Mouse (Mus musculus) kidney, postnatal 25 days (tissue): Measurements from ENCODE around the gene Echdc2.

Source experiments
- DNase-seq, 2 experiments: peaks; one replicate each; pipeline ENCODE4 v3.0.0; 2021; ENCODE audit warnings: mixed read lengths in 2 of 2

Gene Echdc2

DNA sequence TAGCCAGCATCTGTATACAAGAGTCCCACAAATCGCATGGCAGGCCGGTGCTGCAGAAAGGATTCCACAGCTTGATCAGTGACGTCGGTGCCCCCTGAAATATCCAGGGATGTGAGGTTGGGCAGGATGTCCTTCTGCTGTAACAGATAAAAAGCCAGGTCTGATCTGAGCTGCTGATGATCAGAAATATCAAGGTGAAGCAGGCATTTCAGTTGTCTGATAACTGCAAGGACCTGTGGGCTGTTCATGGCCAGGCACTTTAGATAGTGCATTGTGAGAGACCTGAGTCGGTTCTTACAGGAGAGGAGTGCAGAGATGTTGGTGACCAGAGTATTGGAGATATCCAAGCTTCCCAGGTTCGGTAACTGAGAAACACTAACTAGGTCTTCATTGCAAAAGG lies 39.4 kb downstream of the Echdc2 start:
- DNase-seq = no peak

DNA sequence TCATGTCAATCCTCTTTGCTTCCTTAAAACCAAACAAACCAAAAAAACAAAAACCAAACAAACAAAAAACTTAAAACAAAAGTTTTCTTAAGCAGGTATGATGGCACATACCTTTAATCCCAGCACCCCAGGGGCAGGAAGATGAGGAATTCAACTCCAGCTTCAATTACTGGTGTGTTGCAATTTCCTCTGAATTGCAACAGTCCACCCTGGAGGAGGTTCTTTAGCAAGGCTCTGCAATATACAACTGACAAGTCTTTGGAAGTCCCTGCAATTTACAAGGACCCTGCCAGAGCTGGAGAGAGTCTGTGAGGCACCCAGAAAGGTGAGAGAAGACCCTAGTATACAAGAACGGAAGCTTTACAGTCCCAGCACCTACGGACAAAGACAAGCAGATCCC lies 47.8 kb downstream of the Echdc2 start:
- no peak for DNase-seq

DNA sequence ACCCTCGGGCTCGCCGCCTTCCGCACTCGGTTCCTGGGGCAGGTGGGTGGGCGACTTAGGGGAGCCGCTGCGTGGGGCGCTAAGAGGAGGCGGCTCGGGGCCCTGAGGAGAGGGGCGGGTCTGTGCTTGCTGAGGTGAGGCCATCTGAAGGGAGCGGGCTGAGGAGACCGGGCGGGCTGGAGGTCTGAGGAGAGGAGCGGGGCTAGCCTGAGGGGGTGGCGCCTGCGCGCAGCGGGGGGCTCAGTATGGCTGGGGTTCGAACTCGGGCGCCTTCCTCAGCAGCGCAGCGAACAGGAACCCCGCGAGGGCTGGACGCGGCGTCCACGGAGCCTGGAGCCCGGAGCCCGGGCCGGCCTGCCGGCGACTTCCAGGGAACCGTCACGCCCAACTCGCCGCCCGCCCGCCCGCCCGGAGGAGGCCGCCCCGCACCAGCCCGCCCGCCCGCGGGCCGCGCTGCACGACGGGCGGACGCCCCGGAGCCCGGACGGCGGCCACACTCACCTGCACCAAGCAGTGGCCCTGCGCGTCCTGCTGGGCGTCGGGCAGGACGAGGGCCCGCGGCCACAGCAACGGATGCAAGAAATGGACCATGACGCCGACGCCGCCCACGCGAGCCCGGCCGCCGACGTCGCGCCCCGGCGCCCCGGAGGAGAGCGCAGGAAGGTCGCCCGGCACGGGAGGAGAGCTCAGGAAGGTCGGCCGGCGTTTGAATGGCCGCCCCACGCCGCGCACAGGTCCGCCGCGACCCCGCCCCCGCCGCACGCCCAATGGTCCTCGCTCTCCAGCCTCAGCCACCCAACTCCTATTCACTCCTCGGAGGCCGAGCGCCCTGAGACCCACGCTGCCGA lies 52.3 kb downstream of the Echdc2 start, which contains the start of gene Zyg11a:
Zyg11a (minus strand) TSS at position 717 of the 848 bp plus-strand sequence.
- DNase-seq = peak; percentile 21 to 59

DNA sequence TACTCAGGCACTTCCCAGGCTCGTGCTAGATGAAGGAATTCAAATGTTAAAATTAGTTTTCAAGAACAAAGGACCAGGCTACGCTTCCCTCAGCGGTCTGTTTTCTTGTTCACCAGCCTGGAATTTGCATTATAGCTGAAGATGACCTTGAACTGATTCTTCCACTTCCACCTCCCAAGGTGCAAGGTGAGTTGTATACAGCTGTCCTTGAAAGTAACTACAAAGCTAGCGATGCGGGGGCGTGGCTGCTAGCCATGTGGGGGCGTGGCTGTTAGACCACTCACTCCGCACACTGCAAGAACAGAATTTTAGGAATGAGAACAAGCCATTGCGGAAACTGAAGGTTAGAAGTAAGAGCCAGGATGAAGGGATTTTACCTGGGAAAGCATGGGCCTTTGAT lies 53.8 kb downstream of the Echdc2 start:
- no peak for DNase-seq

DNA sequence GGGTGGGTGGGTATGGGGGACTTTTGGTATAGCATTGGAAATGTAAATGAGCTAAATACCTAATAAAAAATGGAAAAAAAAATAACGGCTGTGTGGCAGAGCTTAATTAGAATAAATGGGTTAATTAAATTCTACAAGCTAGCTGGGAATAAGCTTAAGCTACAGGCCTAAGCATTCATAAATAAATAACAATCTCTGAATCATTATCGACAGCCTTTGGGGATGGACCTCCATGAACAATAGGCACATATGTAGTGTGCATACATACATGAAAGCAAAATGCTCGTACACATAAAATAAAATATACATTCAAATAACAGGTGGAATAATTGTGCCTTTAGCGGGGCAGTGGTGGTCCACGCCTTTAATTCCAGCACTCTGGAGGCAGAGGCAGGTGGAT lies 57.3 kb downstream of the Echdc2 start:
- DNase-seq = no peak

DNA sequence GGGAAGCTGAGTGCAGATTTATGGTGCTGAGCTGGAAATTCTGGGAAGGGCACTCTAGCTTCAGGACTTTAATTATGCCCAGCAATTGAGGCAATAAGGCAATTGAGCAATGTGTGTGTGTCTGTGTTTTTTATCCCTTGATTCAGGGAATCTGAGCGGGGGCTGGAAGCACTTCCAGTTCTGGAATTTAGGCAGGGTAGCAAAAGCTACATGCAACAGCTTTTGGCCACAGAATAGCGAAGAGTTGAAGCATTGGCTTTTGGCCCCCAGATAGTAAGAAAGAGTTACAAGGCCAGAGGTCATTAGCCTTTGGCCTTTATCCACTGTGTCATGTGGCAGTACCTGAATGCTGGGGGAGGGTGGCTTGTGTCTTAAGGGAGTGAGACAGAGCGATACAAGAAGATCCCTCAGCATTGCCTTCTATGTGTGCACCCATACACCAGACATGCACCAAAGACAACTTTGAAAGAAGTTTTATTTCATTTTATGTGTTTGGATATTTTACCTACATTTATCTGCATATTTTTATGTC lies 60.2 kb downstream of the Echdc2 start:
- peak in 1 of 2 experiments; percentile 11 for DNase-seq
